Mouse (Mus musculus) thymus, adult 2 months (tissue): ENCODE measurements around the gene Ppil2. TPM values are rescaled to one million over a fixed set of nuclear protein-coding genes. Genes with fewer than 3 reads are reported as not detected.

Experiments
- DNase-seq: peaks from one replicate; pipeline ENCODE4 v3.0.0; 2021
- H3K27ac ChIP-seq: fragments of 200-500 bp; 2 replicates; pipeline ENCODE4 v1.5.1; 2012; ENCODE audit warnings: low read length, control low read depth; ENCODE audit not compliant: control insufficient read depth, insufficient read depth
- H3K27me3 ChIP-seq: fragments of 200-500 bp; 2 replicates; pipeline ENCODE4 v1.6.1; 2012; ENCODE audit warnings: mild to moderate bottlenecking, low read length, moderate library complexity, mixed read lengths; ENCODE audit not compliant: control insufficient read depth, insufficient read depth
- H3K36me3 ChIP-seq: fragments of 200-500 bp; 2 replicates; pipeline ENCODE4 v1.6.1; 2012; ENCODE audit warnings: mild to moderate bottlenecking, low read length, moderate library complexity; ENCODE audit not compliant: control insufficient read depth, insufficient read depth
- H3K4me1 ChIP-seq: fragments of 200-500 bp; replicated peaks from 2 replicates; pipeline ENCODE4 v1.6.1; 2012; ENCODE audit warnings: low read length; ENCODE audit not compliant: control insufficient read depth, insufficient read depth
- H3K4me3 ChIP-seq: fragments of 200-500 bp; 2 replicates; pipeline ENCODE4 v1.5.1; 2012; ENCODE audit warnings: mild to moderate bottlenecking, low read length, control low read depth, moderate library complexity; ENCODE audit not compliant: control insufficient read depth, insufficient read depth
- CTCF ChIP-seq: fragments of 200-500 bp; IDR thresholded peaks from 2 replicates; pipeline ENCODE4 v1.5.1; 2012; ENCODE audit warnings: mild to moderate bottlenecking, control low read depth, low read length, moderate library complexity, borderline replicate concordance; ENCODE audit not compliant: control insufficient read depth, poor library complexity, insufficient read depth; ENCODE audit errors: extremely low read depth
- POLR2A ChIP-seq: fragments of 200-500 bp; IDR thresholded peaks from 2 replicates; pipeline ENCODE4 v1.6.1; 2012; ENCODE audit warnings: mild to moderate bottlenecking, low read length, control low read depth, moderate library complexity; ENCODE audit not compliant: control insufficient read depth, poor library complexity, insufficient read depth; ENCODE audit errors: extremely low read depth
- WGBS: fragments of 180-500 bp; shearing (Covaris S2); methylation state at CpG from one replicate; pipeline ENCODE4 v1.1.7; 2018; 5-methylcytosine and 5-hydroxymethylcytosine counted together
- polyA plus RNA-seq: library from polyadenylated mRNA; depleted of rRNA; stranded (reverse); fragments of >200 nt; gene quantifications from 2 replicates; pipeline ENCODE4 v1.2.3, GENCODE M21; 2012

Gene Ppil2
- polyA plus RNA-seq, 1 experiment, result 176 TPM

- TF ChIP-seq POLR2A, result no peak
- TF ChIP-seq CTCF, result peak; percentile 43; the same call in 1 of the 2 replicates
- Histone ChIP-seq H3K4me1 (peaks cover 12% of the 10 kb centered on the region), H3K4me3 (peak within 1 kb of the TSS; percentile 49), H3K27me3 (no peaks in the 10 kb centered on the region), H3K36me3 (no peaks in the 10 kb centered on the region; the same call in 1 of the 2 replicates), H3K27ac (no peak within 1 kb of the TSS)
- under 1% methylated on average over 34 of the region's 34 CpGs for WGBS
- DNase-seq, result peak; percentile 69
Measured at GRCm38 (mm10) chr16:17146772-17147235, 35.7 kb upstream of the Ppil2 start, which contains the start of gene Ccdc116. Ccdc116 (minus strand) TSS chr16:17147229.

GRCm38 (mm10) chr16:17144339-17144738, 33.3 kb upstream of the Ppil2 start, which contains the start of gene Ydjc:
Ydjc (plus strand) TSS chr16:17144621.
- H3K27ac ChIP-seq, result no peak within 1 kb of the TSS
- no peaks in the 10 kb centered on the region for H3K36me3 ChIP-seq
- 51% methylated on average over 7 of the region's 7 CpGs for WGBS
- H3K27me3 ChIP-seq, result no peaks in the 10 kb centered on the region
- no peak for DNase-seq
- TF ChIP-seq CTCF (no peak), POLR2A (no peak)
- H3K4me1 ChIP-seq, result peaks cover 12% of the 10 kb centered on the region
- H3K4me3 ChIP-seq, result no peak within 1 kb of the TSS

GRCm38 (mm10) chr16:17137355-17137754, 26.3 kb upstream of the Ppil2 start:
- WGBS, result 91% methylated on average over 15 of the region's 15 CpGs
- TF ChIP-seq POLR2A, result no peak

GRCm38 (mm10) chr16:17132906-17133200, 21.8 kb upstream of the Ppil2 start:
- Histone ChIP-seq H3K27ac (no peak overlapping the region), H3K36me3 (no peaks in the 10 kb centered on the region), H3K27me3 (no peaks in the 10 kb centered on the region), H3K4me1 (peaks cover 7% of the 10 kb centered on the region; the same call in 1 of the 2 replicates), H3K4me3 (no peak overlapping the region)
- no peak for DNase-seq
- TF ChIP-seq CTCF, result no peak
- TF ChIP-seq POLR2A, result no peak
- WGBS, result 74% methylated on average over 7 of the region's 7 CpGs

More at GRCm38 (mm10) chr16:17137355-17137754, 26.3 kb upstream of the Ppil2 start:
- H3K36me3 ChIP-seq, result no peaks in the 10 kb centered on the region
- H3K27me3 ChIP-seq, result no peaks in the 10 kb centered on the region
- H3K4me1 ChIP-seq, result no peaks in the 10 kb centered on the region
- H3K27ac ChIP-seq, result no peak overlapping the region
- no peak overlapping the region for H3K4me3 ChIP-seq
- DNase-seq, result no peak

GRCm38 (mm10) chr16:17132089-17132905, 21.2 kb upstream of the Ppil2 start, which contains the start of gene Sdf2l1:
Sdf2l1 (minus strand) TSS chr16:17132383.
- peak; percentile 96 for DNase-seq
- no peaks in the 10 kb centered on the region for H3K27me3 ChIP-seq
- TF ChIP-seq POLR2A (peak; percentile 69; the same call in 1 of the 2 replicates), CTCF (peak; percentile 89)
- H3K36me3 ChIP-seq, result no peaks in the 10 kb centered on the region
- peak within 1 kb of the TSS; percentile 65 for H3K4me3 ChIP-seq
- under 1% methylated on average over 47 of the region's 47 CpGs for WGBS
- H3K4me1 ChIP-seq, result peaks cover 7% of the 10 kb centered on the region; the same call in 1 of the 2 replicates
- no peak within 1 kb of the TSS for H3K27ac ChIP-seq

GRCm38 (mm10) chr16:17131191-17132088, 20.4 kb upstream of the Ppil2 start:
- TF ChIP-seq POLR2A (no peak), CTCF (no peak)
- peaks cover 7% of the 10 kb centered on the region; the same call in 1 of the 2 replicates for H3K4me1 ChIP-seq
- 5% methylated on average over 43 of the region's 43 CpGs for WGBS
- H3K27ac ChIP-seq, result no peak overlapping the region
- H3K4me3 ChIP-seq, result peak overlapping the region; percentile 65
- peak; percentile 35 for DNase-seq
- no peaks in the 10 kb centered on the region for H3K27me3 ChIP-seq
- H3K36me3 ChIP-seq, result no peaks in the 10 kb centered on the region
